8 mouse cellular contexts compared by ENCODE assay signal in the genomic region with DNA sequence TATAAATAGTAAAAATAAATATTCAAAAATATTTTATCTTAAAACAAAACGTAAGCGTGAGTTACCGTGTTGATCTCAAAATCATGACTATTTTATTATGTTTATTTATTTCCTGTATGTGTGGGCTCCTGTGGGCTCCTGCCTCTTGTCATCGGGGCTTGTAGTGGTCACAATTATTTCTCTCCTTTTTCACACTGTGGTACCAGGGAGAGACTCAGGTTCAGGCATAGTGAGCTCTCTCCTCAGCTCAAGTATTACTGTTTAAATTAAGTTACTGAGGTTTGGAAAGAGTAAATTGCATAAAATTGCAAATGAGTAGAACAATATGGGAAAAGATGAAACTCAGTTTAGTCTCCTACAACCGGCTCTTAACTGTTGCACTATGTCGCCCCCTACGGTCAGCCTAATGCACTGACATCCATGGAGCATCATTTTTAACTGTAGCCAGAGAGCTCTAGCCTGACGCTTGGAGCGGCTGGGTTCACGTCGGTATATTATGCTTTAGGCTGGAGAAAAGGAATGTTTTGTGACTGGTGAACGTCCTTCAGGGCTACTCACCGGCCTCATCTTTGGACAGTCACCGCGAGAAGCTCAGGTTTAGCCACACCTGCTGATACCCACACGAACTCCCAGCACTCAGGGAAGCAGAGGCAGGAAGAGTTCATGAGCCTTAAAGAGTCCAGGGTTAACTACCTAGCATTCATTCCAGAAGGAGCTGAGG. TPM values are rescaled to one million over a fixed set of nuclear protein-coding genes. Genes with fewer than 3 reads are reported as not detected.
DNase-seq lines count a peak whose midpoint lies in the region; ATAC-seq and TF ChIP-seq lines count a peak whose summit lies in the region.

No protein-coding gene starts in this region.

- TF ChIP-seq POLR2A in CH12.LX (IDR thresholded peaks at IDR 0.05; ENCODE audit: low read depth, low read length): peak; percentile 52

- TF ChIP-seq CTCF in CH12.LX (conservative IDR thresholded peaks at IDR 0.05 in 1 of 2, IDR thresholded peaks at IDR 0.05 in 1 of 2; ENCODE audit: low read depth in 2 of 2, low read length in 2 of 2): peak; percentile 90 to 92
- TF ChIP-seq CTCF in stomach, postnatal 0 days (IDR thresholded peaks at IDR 0.05; ENCODE audit: low read depth): peak; percentile 94

- H3K9me3 ChIP-seq in CH12.LX (replicated peaks; ENCODE audit: low read length): no peaks in the 10 kb centered on the region
- H3K9me3 ChIP-seq in forebrain, embryonic 10.5 days: no peaks in the 10 kb centered on the region
- H3K9me3 ChIP-seq in liver, embryonic 15.5 days (replicated peaks): no peaks in the 10 kb centered on the region
- H3K9me3 ChIP-seq in neural tube, embryonic 12.5 days: no peaks in the 10 kb centered on the region
- H3K9me3 ChIP-seq in stomach, postnatal 0 days (ENCODE audit: control insufficient read depth, low read length): no peaks in the 10 kb centered on the region

- H3K4me2 ChIP-seq in CH12.LX (ENCODE audit: insufficient read depth, low read depth, poor library complexity, severe bottlenecking): peak overlapping the region; percentile 95
- H3K4me2 ChIP-seq in liver, embryonic 15.5 days: peak overlapping the region; percentile 33; the same call in 1 of the 2 replicates
- 0 out of 2 replicates have a peak overlapping the region, but pooled peaks have one; percentile 20 for H3K4me2 ChIP-seq in neural tube, embryonic 12.5 days (replicated peaks)
- no peak overlapping the region for H3K4me2 ChIP-seq in stomach, postnatal 0 days (replicated peaks; ENCODE audit: low read depth)

- peak; percentile 90 for DNase-seq in CH12.LX (ENCODE audit: extremely low read depth)
- peak; percentile 71 for DNase-seq in c-Kit-negative CD71-positive TER-119-positive erythroid progenitor cells, embryonic 14.5 days (ENCODE audit: low read depth, low spot score)
- peak; percentile 68 for DNase-seq in forebrain, embryonic 10.5 days (ENCODE audit: extremely low spot score, low spot score)
- peak; percentile 81 to 90 for DNase-seq in heart, postnatal 10 days
- peak; percentile 75 to 89 for DNase-seq in kidney, postnatal 36 days
- DNase-seq in stomach, postnatal 0 days (ENCODE audit: low spot score): peak; percentile 85

- 0 out of 2 replicates have a peak, but pooled peaks have one; percentile 47 for ATAC-seq in liver, embryonic 15.5 days (ENCODE audit: insufficient read depth)
- ATAC-seq in neural tube, embryonic 12.5 days (ENCODE audit: low FRiP score, low read depth): no peak; the same call in 1 of the 2 replicates
- peak; percentile 62; the same call in 1 of the 2 replicates for ATAC-seq in stomach, postnatal 0 days (ENCODE audit: low FRiP score, low TSS enrichment)

- dilution Hi-C loops in CH12.LX (cut with MboI; ENCODE audit: extremely low pct_ligation_motif_present, extremely low pct_unique_long_range_greater_than_20kb, low sequenced_read_pairs): no loop called here

- WGBS in forebrain, embryonic 10.5 days: 15% methylated on average over 16 of the region's 16 CpGs
- WGBS in liver, embryonic 15.5 days (ENCODE audit: insufficient replicate concordance): 11% methylated on average over 16 of the region's 16 CpGs
- WGBS in neural tube, embryonic 12.5 days: 18% methylated on average over 16 of the region's 16 CpGs
- WGBS in stomach, postnatal 0 days: 14% methylated on average over 16 of the region's 16 CpGs

- TF ChIP-seq EP300 in CH12.LX (IDR thresholded peaks at IDR 0.05; ENCODE audit: low read length): no peak
- no peak for TF ChIP-seq EP300 in stomach, postnatal 0 days (optimal IDR thresholded peaks at IDR 0.05)

- intact Hi-C loops in heart, postnatal 10 days (cut with DNase I): loop anchor here (5.0 kb wide), 2 partner anchors 45 to 60 kb away; partner anchors contain the start of genes Pa2g4 and Suox

- H3K27me3 ChIP-seq in CH12.LX (replicated peaks): no peaks in the 10 kb centered on the region
- peaks cover 9% of the 10 kb centered on the region; the same call in 1 of the 2 replicates for H3K27me3 ChIP-seq in forebrain, embryonic 10.5 days (ENCODE audit: poor library complexity, severe bottlenecking)
- H3K27me3 ChIP-seq in liver, embryonic 15.5 days: peaks cover 9% of the 10 kb centered on the region
- H3K27me3 ChIP-seq in neural tube, embryonic 12.5 days (replicated peaks): no peaks in the 10 kb centered on the region
- no peaks in the 10 kb centered on the region for H3K27me3 ChIP-seq in stomach, postnatal 0 days (ENCODE audit: control insufficient read depth, insufficient read depth, low read length)

- H3K36me3 ChIP-seq in CH12.LX (replicated peaks in 1 of 2; ENCODE audit: control insufficient read depth in 1 of 2, insufficient read depth in 1 of 2, low read length in 1 of 2): no peaks in the 10 kb centered on the region
- H3K36me3 ChIP-seq in forebrain, embryonic 10.5 days (replicated peaks): no peaks in the 10 kb centered on the region
- no peaks in the 10 kb centered on the region for H3K36me3 ChIP-seq in liver, embryonic 15.5 days (replicated peaks)
- no peaks in the 10 kb centered on the region for H3K36me3 ChIP-seq in neural tube, embryonic 12.5 days
- H3K36me3 ChIP-seq in stomach, postnatal 0 days (ENCODE audit: control insufficient read depth, insufficient read depth, low read length): no peaks in the 10 kb centered on the region

- in situ Hi-C loops in CH12.LX (cut with MboI; ENCODE audit: low pct_ligation_motif_present, low pct_unique_long_range_greater_than_20kb, low sequenced_read_pairs): no loop called here

- H3K27ac ChIP-seq in CH12.LX (ENCODE audit: insufficient read depth, low read depth): no peak overlapping the region
- no peak overlapping the region for H3K27ac ChIP-seq in forebrain, embryonic 10.5 days
- H3K27ac ChIP-seq in liver, embryonic 15.5 days (replicated peaks): no peak overlapping the region
- no peak overlapping the region for H3K27ac ChIP-seq in neural tube, embryonic 12.5 days
- no peak overlapping the region for H3K27ac ChIP-seq in stomach, postnatal 0 days (replicated peaks)

- peak overlapping the region; percentile 46; the same call in 1 of the 2 replicates for H3K9ac ChIP-seq in CH12.LX (ENCODE audit: insufficient read depth, low read depth)
- H3K9ac ChIP-seq in liver, embryonic 15.5 days: no peak overlapping the region
- H3K9ac ChIP-seq in neural tube, embryonic 12.5 days: no peak overlapping the region
- 0 out of 2 replicates have a peak overlapping the region, but pooled peaks have one; percentile 8 for H3K9ac ChIP-seq in stomach, postnatal 0 days (ENCODE audit: low read length)

- H3K79me2 ChIP-seq in CH12.LX (replicated peaks; ENCODE audit: control insufficient read depth, extremely low read depth, insufficient read depth, poor library complexity, severe bottlenecking): no peaks in the 10 kb centered on the region

- peaks cover 0 to 13% of the 10 kb centered on the region in 2 experiments; a peak in 2 of 4 replicates for H3K4me1 ChIP-seq in CH12.LX (ENCODE audit: control insufficient read depth in 1 of 2, insufficient read depth in 2 of 2)
- H3K4me1 ChIP-seq in forebrain, embryonic 10.5 days: 0 out of 2 replicates have a peak, but pooled peaks cover 3% of the 10 kb centered on the region
- H3K4me1 ChIP-seq in liver, embryonic 15.5 days (replicated peaks): peaks cover 5% of the 10 kb centered on the region; the same call in 1 of the 2 replicates
- no peaks in the 10 kb centered on the region for H3K4me1 ChIP-seq in neural tube, embryonic 12.5 days
- no peaks in the 10 kb centered on the region for H3K4me1 ChIP-seq in stomach, postnatal 0 days (replicated peaks; ENCODE audit: control insufficient read depth, insufficient read depth)

- H3K4me3 ChIP-seq in CH12.LX (replicated peaks in 1 of 3; ENCODE audit: low read depth in 2 of 3, low read length in 2 of 3, poor library complexity in 1 of 3): peak overlapping the region; percentile 8 to 62 (median 45)
- H3K4me3 ChIP-seq in forebrain, embryonic 10.5 days: peak overlapping the region; percentile 11; the same call in 1 of the 2 replicates
- no peak overlapping the region for H3K4me3 ChIP-seq in liver, embryonic 15.5 days (replicated peaks)
- no peak overlapping the region for H3K4me3 ChIP-seq in neural tube, embryonic 12.5 days
- H3K4me3 ChIP-seq in stomach, postnatal 0 days (ENCODE audit: low read depth, low read length): no peak overlapping the region

- TF ChIP-seq RAD21 in CH12.LX (IDR thresholded peaks at IDR 0.05; ENCODE audit: low read depth, low read length): peak; percentile 82

RNA-seq across cellular contexts. Expression of gene Rps26, which starts 14.0 kb away (rescaled TPM):
- total RNA-seq in CH12.LX (2012; rRNA removed) (2,580 and 2,987 TPM in 2 replicates), CH12.LX (2014; rRNA removed) (1,667 and 1,906 TPM in 2 replicates)
- polyA plus RNA-seq in CH12.LX (2012; ENCODE audit: insufficient read length, low read depth): 2,220 and 2,250 TPM in 2 replicates
- 574 and 577 TPM in 2 replicates for polyA plus RNA-seq in forebrain, embryonic 10.5 days (2016; fragmentation: Nextera tagmentation; extraction: Ambion mirVana)
- total RNA-seq in heart, postnatal 10 days (2021): 100 to 1,000 TPM; 395 TPM
- polyA plus RNA-seq in liver, embryonic 15.5 days (2015; fragmentation: Nextera tagmentation; extraction: Ambion mirVana): 296 and 352 TPM in 2 replicates
- 471 and 498 TPM in 2 replicates for polyA plus RNA-seq in neural tube, embryonic 12.5 days (2016; fragmentation: Nextera tagmentation; extraction: Ambion mirVana)
- 781 and 811 TPM in 2 replicates for polyA plus RNA-seq in stomach, postnatal 0 days (2015; fragmentation: Nextera tagmentation; extraction: Ambion mirVana)

RNA-seq across cellular contexts. Expression of gene Erbb3, which starts 23.1 kb away (rescaled TPM):
- 12.6 and 13.2 TPM in 2 replicates for total RNA-seq in CH12.LX (2012; rRNA removed)
- total RNA-seq in CH12.LX (2014; rRNA removed): 11.3 and 13.0 TPM in 2 replicates
- 7.4 and 7.7 TPM in 2 replicates for polyA plus RNA-seq in CH12.LX (2012; ENCODE audit: insufficient read length, low read depth)
- 3.0 and 3.1 TPM in 2 replicates for polyA plus RNA-seq in forebrain, embryonic 10.5 days (2016; fragmentation: Nextera tagmentation; extraction: Ambion mirVana)
- total RNA-seq in heart, postnatal 10 days (2021): 1 to 10 TPM; 7.7 to 8.6 TPM
- 3.1 and 3.6 TPM in 2 replicates for polyA plus RNA-seq in liver, embryonic 15.5 days (2015; fragmentation: Nextera tagmentation; extraction: Ambion mirVana)
- polyA plus RNA-seq in neural tube, embryonic 12.5 days (2016; fragmentation: Nextera tagmentation; extraction: Ambion mirVana): 14.6 and 16.0 TPM in 2 replicates
- 18.6 and 18.9 TPM in 2 replicates for polyA plus RNA-seq in stomach, postnatal 0 days (2015; fragmentation: Nextera tagmentation; extraction: Ambion mirVana)

RNA-seq across cellular contexts. Expression of gene Ikzf4, which starts 33.2 kb away (rescaled TPM):
- total RNA-seq in CH12.LX (2012; rRNA removed) (0.08 and 0.13 TPM in 2 replicates), CH12.LX (2014; rRNA removed) (0.09 TPM in 1 of 2 replicates, not detected in the other)
- 0.57 and 1.5 TPM in 2 replicates for polyA plus RNA-seq in CH12.LX (2012; ENCODE audit: insufficient read length, low read depth)
- 3.2 and 3.9 TPM in 2 replicates for polyA plus RNA-seq in forebrain, embryonic 10.5 days (2016; fragmentation: Nextera tagmentation; extraction: Ambion mirVana)
- total RNA-seq in heart, postnatal 10 days (2021): 1 to 10 TPM; 1.8 to 2.0 TPM
- 0.12 TPM in 2 replicates for polyA plus RNA-seq in liver, embryonic 15.5 days (2015; fragmentation: Nextera tagmentation; extraction: Ambion mirVana)
- 7.9 and 8.3 TPM in 2 replicates for polyA plus RNA-seq in neural tube, embryonic 12.5 days (2016; fragmentation: Nextera tagmentation; extraction: Ambion mirVana)
- polyA plus RNA-seq in stomach, postnatal 0 days (2015; fragmentation: Nextera tagmentation; extraction: Ambion mirVana): 1.6 and 1.7 TPM in 2 replicates

RNA-seq across cellular contexts. Expression of gene Pa2g4, which starts 46.8 kb away (rescaled TPM):
- total RNA-seq in CH12.LX (2012; rRNA removed) (133 and 166 TPM in 2 replicates), CH12.LX (2014; rRNA removed) (126 and 129 TPM in 2 replicates)
- 550 and 650 TPM in 2 replicates for polyA plus RNA-seq in CH12.LX (2012; ENCODE audit: insufficient read length, low read depth)
- 298 and 302 TPM in 2 replicates for polyA plus RNA-seq in forebrain, embryonic 10.5 days (2016; fragmentation: Nextera tagmentation; extraction: Ambion mirVana)
- 10 to 100 TPM; 60.0 to 64.4 TPM for total RNA-seq in heart, postnatal 10 days (2021)
- polyA plus RNA-seq in liver, embryonic 15.5 days (2015; fragmentation: Nextera tagmentation; extraction: Ambion mirVana): 118 and 119 TPM in 2 replicates
- polyA plus RNA-seq in neural tube, embryonic 12.5 days (2016; fragmentation: Nextera tagmentation; extraction: Ambion mirVana): 155 and 156 TPM in 2 replicates
- polyA plus RNA-seq in stomach, postnatal 0 days (2015; fragmentation: Nextera tagmentation; extraction: Ambion mirVana): 131 and 135 TPM in 2 replicates

Comparison
In these comparisons a context has a peak if more than half of its experiments do, and no peak if none do; other contexts are left out.
1. H3K4me3 ChIP-seq: peak in CH12.LX (3 of 3) and forebrain, embryonic 10.5 days (single experiment); none in liver, embryonic 15.5 days (single experiment), neural tube, embryonic 12.5 days (single experiment) and stomach, postnatal 0 days (single experiment).
2. H3K9ac ChIP-seq: peak in CH12.LX (single experiment) and stomach, postnatal 0 days (single experiment); none in liver, embryonic 15.5 days (single experiment) and neural tube, embryonic 12.5 days (single experiment).
3. Peak in every context shown above with its lines, with median percentiles within 50 percentile points of each other: DNase-seq.